Mouse (Mus musculus) ES-Bruce4 (cell line): ENCODE measurements at regions not wholly inside any gene's neighbourhood (a gene's known extent, or its start where the extent isn't known, plus 50 kb on each side); places are given as distances from the start of the nearest gene placed in this dataset.

Source experiments
- EP300 ChIP-seq: IDR thresholded peaks from 2 replicates; pipeline ENCODE4 v1.6.1; 2011; ENCODE audit warnings: low read depth, low read length; ENCODE audit not compliant: insufficient read depth
- POLR2A ChIP-seq: IDR thresholded peaks from one replicate; pipeline ENCODE4 v1.8.1; 2011; ENCODE audit warnings: low read length; ENCODE audit not compliant: insufficient read depth

DNA sequence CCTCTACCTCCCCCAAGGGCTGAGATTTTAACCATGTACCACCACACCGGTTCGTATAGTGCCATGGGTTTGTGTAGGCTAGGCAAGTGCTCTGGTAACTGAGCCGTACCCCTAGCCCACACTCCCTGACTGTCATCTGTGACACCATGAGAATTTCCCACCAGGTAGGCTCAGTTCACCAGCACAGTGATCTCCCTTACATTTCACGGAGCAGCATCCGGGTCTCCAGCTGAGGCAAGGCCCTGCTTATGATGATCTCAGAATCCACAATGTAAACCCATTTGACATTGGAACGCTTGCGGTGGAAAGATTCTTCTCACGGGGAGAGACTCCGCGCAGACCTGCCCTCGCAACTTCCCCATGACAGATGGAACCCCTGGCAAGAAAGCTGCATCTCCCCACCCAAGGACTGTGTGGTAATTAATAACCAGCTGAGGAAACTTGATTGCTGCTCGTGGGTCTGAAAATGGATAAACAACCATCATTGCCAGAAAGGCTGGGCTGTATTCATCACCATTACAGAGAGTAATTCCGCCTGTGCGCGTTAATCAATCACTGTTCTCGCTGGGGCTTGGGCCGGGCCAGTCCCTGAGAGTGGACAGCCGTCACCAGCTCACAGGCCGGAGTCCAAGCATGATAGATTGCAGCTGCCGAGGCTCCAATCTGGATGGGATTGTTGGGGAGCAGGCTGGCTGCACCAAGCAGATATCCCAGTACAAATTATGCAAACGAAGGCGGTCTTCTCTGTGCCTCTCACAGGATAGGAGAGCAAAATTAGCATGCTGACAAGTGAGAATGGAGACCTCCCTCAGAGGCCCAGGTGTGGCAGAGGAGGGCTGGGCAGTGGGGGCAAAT is 492.3 kb downstream of the Fam19a5 start:
- TF ChIP-seq EP300, result no peak
- no peak for TF ChIP-seq POLR2A
